ENCODE assay signal across 8 mouse cellular contexts in genomic region chr6:90360024-90360781, GRCm38 (mm10). TPM values are rescaled to one million over a fixed set of nuclear protein-coding genes. Genes with fewer than 3 reads are reported as not detected.
DNase-seq lines count a peak whose midpoint lies in the region; ATAC-seq and TF ChIP-seq lines count a peak whose summit lies in the region.

No protein-coding gene starts in this region.

- no peak overlapping the region for H3K9ac ChIP-seq in forebrain, embryonic 15.5 days (replicated peaks)
- H3K9ac ChIP-seq in hindbrain, embryonic 15.5 days: no peak overlapping the region
- no peak overlapping the region for H3K9ac ChIP-seq in liver, adult 2 months (ENCODE audit: low read depth, low read length)

- H3K36me3 ChIP-seq in forebrain, embryonic 15.5 days: no peaks in the 10 kb centered on the region
- H3K36me3 ChIP-seq in hindbrain, embryonic 15.5 days: no peaks in the 10 kb centered on the region
- H3K36me3 ChIP-seq in liver, adult 2 months (ENCODE audit: control insufficient read depth, insufficient read depth, low read length): peaks cover 23% of the 10 kb centered on the region

- TF ChIP-seq CTCF in liver, adult 2 months (IDR thresholded peaks at IDR 0.05; ENCODE audit: low read depth, low read length): no peak

- peak; percentile 51 to 52 for DNase-seq in cerebellum, postnatal 14 days
- DNase-seq in cerebellum, adult 9-11 months: no peak
- DNase-seq in ZHBTc4 (ENCODE audit: low read depth, low spot score): peak; percentile 84
- peak; percentile 55 for DNase-seq in liver, adult 2 months (ENCODE audit: extremely low read depth, low read depth, low spot score)
- peak; percentile 86 for DNase-seq in skeletal muscle tissue, adult 2 months (ENCODE audit: low read depth, low spot score)
- DNase-seq in spleen, postnatal 14 days (ENCODE audit: low spot score in 2 of 2): no peak

- no peaks in the 10 kb centered on the region for H3K79me2 ChIP-seq in liver, adult 2 months (ENCODE audit: control insufficient read depth, insufficient read depth, low read length)

- peaks cover 12% of the 10 kb centered on the region for H3K4me1 ChIP-seq in forebrain, embryonic 15.5 days
- no peaks in the 10 kb centered on the region; the same call in 1 of the 2 replicates for H3K4me1 ChIP-seq in hindbrain, embryonic 15.5 days (replicated peaks)
- H3K4me1 ChIP-seq in liver, adult 2 months (ENCODE audit: control insufficient read depth, insufficient read depth, low read length): no peaks in the 10 kb centered on the region

- no peaks in the 10 kb centered on the region for H3K9me3 ChIP-seq in forebrain, embryonic 15.5 days
- no peaks in the 10 kb centered on the region for H3K9me3 ChIP-seq in hindbrain, embryonic 15.5 days

- H3K4me3 ChIP-seq in forebrain, embryonic 15.5 days: no peak overlapping the region
- H3K4me3 ChIP-seq in hindbrain, embryonic 15.5 days: no peak overlapping the region
- H3K4me3 ChIP-seq in liver, adult 2 months (ENCODE audit: insufficient read depth, low read depth, low read length): no peak overlapping the region

- 32% methylated on average over 7 of the region's 7 CpGs for WGBS in forebrain, embryonic 15.5 days
- 55% methylated on average over 7 of the region's 7 CpGs for WGBS in hindbrain, embryonic 15.5 days
- 61% methylated on average over 7 of the region's 7 CpGs for WGBS in liver, adult 2 months

- no peak for TF ChIP-seq POLR2A in liver, adult 2 months (IDR thresholded peaks at IDR 0.05; ENCODE audit: extremely low read depth, insufficient read depth, low read length)

- no peaks in the 10 kb centered on the region for H3K27me3 ChIP-seq in forebrain, embryonic 15.5 days
- H3K27me3 ChIP-seq in hindbrain, embryonic 15.5 days: no peaks in the 10 kb centered on the region
- H3K27me3 ChIP-seq in liver, adult 2 months (ENCODE audit: control insufficient read depth, insufficient read depth, low read length): no peaks in the 10 kb centered on the region

- peak; percentile 63; the same call in 1 of the 2 replicates for ATAC-seq in forebrain, embryonic 15.5 days (replicated peaks)
- peak; percentile 52; the same call in 1 of the 2 replicates for ATAC-seq in hindbrain, embryonic 15.5 days (ENCODE audit: low FRiP score, low read depth)

- no peak overlapping the region for H3K27ac ChIP-seq in forebrain, embryonic 15.5 days (replicated peaks)
- no peak overlapping the region for H3K27ac ChIP-seq in hindbrain, embryonic 15.5 days (replicated peaks)
- H3K27ac ChIP-seq in liver, adult 2 months (replicated peaks; ENCODE audit: insufficient read depth, low read depth, low read length): no peak overlapping the region; the same call in 1 of the 2 replicates

- H3K4me2 ChIP-seq in forebrain, embryonic 15.5 days (replicated peaks): no peak overlapping the region
- no peak overlapping the region for H3K4me2 ChIP-seq in hindbrain, embryonic 15.5 days

RNA-seq across cellular contexts. Expression of gene Zxdc, which starts 9.1 kb away (rescaled TPM):
- 12.3 and 12.4 TPM in 2 replicates for polyA plus RNA-seq in forebrain, embryonic 15.5 days (2015; fragmentation: Nextera tagmentation; extraction: Ambion mirVana)
- 9.8 and 11.2 TPM in 2 replicates for polyA plus RNA-seq in hindbrain, embryonic 15.5 days (2015; fragmentation: Nextera tagmentation; extraction: Ambion mirVana)
- total RNA-seq in liver, adult 2 months (2014; rRNA removed): 9.8 and 13.3 TPM in 2 replicates
- polyA plus RNA-seq in liver, adult 2 months (2012; rRNA removed): 9.1 and 10.1 TPM in 2 replicates

RNA-seq across cellular contexts. Expression of gene Uroc1, which starts 27.1 kb away (rescaled TPM):
- polyA plus RNA-seq in forebrain, embryonic 15.5 days (2015; fragmentation: Nextera tagmentation; extraction: Ambion mirVana): not detected in 2 replicates
- polyA plus RNA-seq in hindbrain, embryonic 15.5 days (2015; fragmentation: Nextera tagmentation; extraction: Ambion mirVana): not detected in 2 replicates
- 239 and 296 TPM in 2 replicates for total RNA-seq in liver, adult 2 months (2014; rRNA removed)
- 399 and 420 TPM in 2 replicates for polyA plus RNA-seq in liver, adult 2 months (2012; rRNA removed)

RNA-seq across cellular contexts. Expression of gene Chst13, which starts 35.2 kb away (rescaled TPM):
- not detected in 2 replicates for polyA plus RNA-seq in forebrain, embryonic 15.5 days (2015; fragmentation: Nextera tagmentation; extraction: Ambion mirVana)
- polyA plus RNA-seq in hindbrain, embryonic 15.5 days (2015; fragmentation: Nextera tagmentation; extraction: Ambion mirVana): 0.12 TPM in 1 of 2 replicates, not detected in the other
- 9.3 and 11.9 TPM in 2 replicates for total RNA-seq in liver, adult 2 months (2014; rRNA removed)
- polyA plus RNA-seq in liver, adult 2 months (2012; rRNA removed): 26.8 and 42.7 TPM in 2 replicates

RNA-seq across cellular contexts. Expression of gene BC048671, which starts 59.2 kb away (rescaled TPM):
- not detected in 2 replicates for polyA plus RNA-seq in forebrain, embryonic 15.5 days (2015; fragmentation: Nextera tagmentation; extraction: Ambion mirVana)
- polyA plus RNA-seq in hindbrain, embryonic 15.5 days (2015; fragmentation: Nextera tagmentation; extraction: Ambion mirVana): not detected in 2 replicates
- not detected in 2 replicates for total RNA-seq in liver, adult 2 months (2014; rRNA removed)
- polyA plus RNA-seq in liver, adult 2 months (2012; rRNA removed): not detected in 2 replicates

Comparison
In these comparisons a context has a peak if more than half of its experiments do, and no peak if none do; other contexts are left out.
1. DNase-seq: peak in cerebellum, postnatal 14 days (2 of 2), ZHBTc4 (single experiment), liver, adult 2 months (single experiment) and skeletal muscle tissue, adult 2 months (single experiment); none in cerebellum, adult 9-11 months (single experiment) and spleen, postnatal 14 days (0 of 2).
2. RNA of gene Uroc1, which starts 27.1 kb away (polyA plus RNA-seq): 399 to 420 TPM in liver, adult 2 months; not detected in hindbrain, embryonic 15.5 days and not detected in forebrain, embryonic 15.5 days; every median in the first group is over 100 times any median in the second.
3. RNA of gene Chst13, which starts 35.2 kb away (polyA plus RNA-seq): 26.8 to 42.7 TPM in liver, adult 2 months; 0.12 TPM in hindbrain, embryonic 15.5 days and not detected in forebrain, embryonic 15.5 days; every median in the first group is over 10 times any median in the second.